Mouse (Mus musculus): Measurements from ENCODE around the gene Ctf1. TPM values are rescaled to one million over a fixed set of nuclear protein-coding genes. Genes with fewer than 3 reads are reported as not detected.
"Not testable (repeated sequence)": the region's sequence is repeated elsewhere in the genome, so short reads cannot be mapped to it uniquely, and the experiment has no call there.

Gene Ctf1
- polyA plus RNA-seq, 1 experiment from 2014 or later, result 21.4 TPM

- Histone ChIP-seq H3K4me3 (ENCODE audit: low read depth, low read length) (no peak overlapping the region), H3K4me2 (ENCODE audit: low read depth, severe bottlenecking) (no peak overlapping the region), H3K27ac (replicated peaks; ENCODE audit: low read depth, low read length) (no peak overlapping the region), H3K36me3 (ENCODE audit: control insufficient read depth, insufficient read depth, low read length) (no peaks in the 10 kb centered on the region), H3K27me3 (ENCODE audit: control insufficient read depth, insufficient read depth, low read length) (no peaks in the 10 kb centered on the region), H3K9ac (ENCODE audit: low read length) (no peak overlapping the region), H3K9me3 (ENCODE audit: control insufficient read depth, low read length) (no peaks in the 10 kb centered on the region), H3K4me1 (ENCODE audit: control insufficient read depth, insufficient read depth, low read length) (peaks cover 5% of the 10 kb centered on the region)
- 89% methylated on average over 7 of the region's 7 CpGs for WGBS
- DNase-seq (ENCODE audit: low spot score) (no peak), ATAC-seq (ENCODE audit: insufficient number of reproducible peaks, low FRiP score, low TSS enrichment, low read depth) (no peak)
Measured at GRCm38 (mm10) chr7:127688935-127689334, 23.6 kb upstream of the Ctf1 start.

GRCm38 (mm10) chr7:127689626-127690280, 22.8 kb upstream of the Ctf1 start:
- H3K9me3 ChIP-seq (ENCODE audit: control insufficient read depth, low read length), result no peaks in the 10 kb centered on the region
- no peak for ATAC-seq (ENCODE audit: insufficient number of reproducible peaks, low FRiP score, low TSS enrichment, low read depth)
- no peak overlapping the region for H3K4me2 ChIP-seq (ENCODE audit: low read depth, severe bottlenecking)
- no peaks in the 10 kb centered on the region; the same call in 1 of the 2 replicates for H3K36me3 ChIP-seq (ENCODE audit: control insufficient read depth, insufficient read depth, low read length)
- no peak overlapping the region for H3K4me3 ChIP-seq (ENCODE audit: low read depth, low read length)
- H3K9ac ChIP-seq (ENCODE audit: low read length), result no peak overlapping the region
- peaks cover 5% of the 10 kb centered on the region for H3K4me1 ChIP-seq (ENCODE audit: control insufficient read depth, insufficient read depth, low read length)
- WGBS, result 72% methylated on average over 9 of the region's 9 CpGs
- H3K27me3 ChIP-seq (ENCODE audit: control insufficient read depth, insufficient read depth, low read length), result no peaks in the 10 kb centered on the region
- no peak for DNase-seq (ENCODE audit: low spot score)
- H3K27ac ChIP-seq (replicated peaks; ENCODE audit: low read depth, low read length), result no peak overlapping the region

GRCm38 (mm10) chr7:127691221-127691989, 21.1 kb upstream of the Ctf1 start:
- DNase-seq (ENCODE audit: low spot score) (peak; percentile 74), ATAC-seq (ENCODE audit: insufficient number of reproducible peaks, low FRiP score, low TSS enrichment, low read depth) (peak; percentile 47; the same call in 1 of the 2 replicates)
- no peak overlapping the region for H3K4me3 ChIP-seq (ENCODE audit: low read depth, low read length)
- no peaks in the 10 kb centered on the region; the same call in 1 of the 2 replicates for H3K36me3 ChIP-seq (ENCODE audit: control insufficient read depth, insufficient read depth, low read length)
- H3K4me2 ChIP-seq (ENCODE audit: low read depth, severe bottlenecking), result peak overlapping the region; percentile 43
- 4% methylated on average over 15 of the region's 15 CpGs for whole genome bisulfite sequencing
- no peaks in the 10 kb centered on the region for H3K27me3 ChIP-seq (ENCODE audit: control insufficient read depth, insufficient read depth, low read length)
- no peaks in the 10 kb centered on the region for H3K9me3 ChIP-seq (ENCODE audit: control insufficient read depth, low read length)
- peak overlapping the region; percentile 34; the same call in 1 of the 2 replicates for H3K9ac ChIP-seq (ENCODE audit: low read length)
- peaks cover 5% of the 10 kb centered on the region for H3K4me1 ChIP-seq (ENCODE audit: control insufficient read depth, insufficient read depth, low read length)
- H3K27ac ChIP-seq (replicated peaks; ENCODE audit: low read depth, low read length), result peak overlapping the region; percentile 73

- DNase-seq (ENCODE audit: low spot score) (no peak), ATAC-seq (ENCODE audit: insufficient number of reproducible peaks, low FRiP score, low TSS enrichment, low read depth) (no peak)
- H3K4me3 ChIP-seq (ENCODE audit: low read depth, low read length), result no peak overlapping the region
- H3K27me3 ChIP-seq (ENCODE audit: control insufficient read depth, insufficient read depth, low read length), result no peaks in the 10 kb centered on the region
- no peak overlapping the region for H3K27ac ChIP-seq (replicated peaks; ENCODE audit: low read depth, low read length)
- H3K4me2 ChIP-seq (ENCODE audit: low read depth, severe bottlenecking), result no peak overlapping the region
- H3K4me1 ChIP-seq (ENCODE audit: control insufficient read depth, insufficient read depth, low read length), result peaks cover 5% of the 10 kb centered on the region
- no peaks in the 10 kb centered on the region; the same call in 1 of the 2 replicates for H3K36me3 ChIP-seq (ENCODE audit: control insufficient read depth, insufficient read depth, low read length)
- H3K9me3 ChIP-seq (ENCODE audit: control insufficient read depth, low read length), result no peaks in the 10 kb centered on the region
- WGBS, result 89% methylated on average over 8 of the region's 8 CpGs
- H3K9ac ChIP-seq (ENCODE audit: low read length), result no peak overlapping the region
Measured at GRCm38 (mm10) chr7:127693290-127693689, 19.2 kb upstream of the Ctf1 start.

GRCm38 (mm10) chr7:127693730-127694129, 18.8 kb upstream of the Ctf1 start:
- not testable (repeated sequence) for H3K4me2 ChIP-seq (ENCODE audit: low read depth, severe bottlenecking); H3K36me3 ChIP-seq (ENCODE audit: control insufficient read depth, insufficient read depth, low read length); ATAC-seq (ENCODE audit: insufficient number of reproducible peaks, low FRiP score, low TSS enrichment, low read depth); H3K27ac ChIP-seq (replicated peaks; ENCODE audit: low read depth, low read length); H3K4me3 ChIP-seq (ENCODE audit: low read depth, low read length); H3K9ac ChIP-seq (ENCODE audit: low read length); H3K4me1 ChIP-seq (ENCODE audit: control insufficient read depth, insufficient read depth, low read length); H3K9me3 ChIP-seq (ENCODE audit: control insufficient read depth, low read length); DNase-seq (ENCODE audit: low spot score); H3K27me3 ChIP-seq (ENCODE audit: control insufficient read depth, insufficient read depth, low read length)
- WGBS, result 95% methylated on average over 7 of the region's 7 CpGs

GRCm38 (mm10) chr7:127698986-127699385, 13.6 kb upstream of the Ctf1 start:
- Histone ChIP-seq H3K4me1 (ENCODE audit: control insufficient read depth, insufficient read depth, low read length) (no peaks in the 10 kb centered on the region), H3K9ac (ENCODE audit: low read length) (no peak overlapping the region), H3K27ac (replicated peaks; ENCODE audit: low read depth, low read length) (no peak overlapping the region), H3K4me3 (ENCODE audit: low read depth, low read length) (no peak overlapping the region), H3K9me3 (ENCODE audit: control insufficient read depth, low read length) (no peaks in the 10 kb centered on the region), H3K27me3 (ENCODE audit: control insufficient read depth, insufficient read depth, low read length) (no peaks in the 10 kb centered on the region), H3K36me3 (ENCODE audit: control insufficient read depth, insufficient read depth, low read length) (peaks cover 5% of the 10 kb centered on the region; the same call in 1 of the 2 replicates), H3K4me2 (ENCODE audit: low read depth, severe bottlenecking) (no peak overlapping the region)
- no peak for ATAC-seq (ENCODE audit: insufficient number of reproducible peaks, low FRiP score, low TSS enrichment, low read depth)
- 87% methylated on average over 6 of the region's 6 CpGs for WGBS
- DNase-seq (ENCODE audit: low spot score), result no peak

DNA sequence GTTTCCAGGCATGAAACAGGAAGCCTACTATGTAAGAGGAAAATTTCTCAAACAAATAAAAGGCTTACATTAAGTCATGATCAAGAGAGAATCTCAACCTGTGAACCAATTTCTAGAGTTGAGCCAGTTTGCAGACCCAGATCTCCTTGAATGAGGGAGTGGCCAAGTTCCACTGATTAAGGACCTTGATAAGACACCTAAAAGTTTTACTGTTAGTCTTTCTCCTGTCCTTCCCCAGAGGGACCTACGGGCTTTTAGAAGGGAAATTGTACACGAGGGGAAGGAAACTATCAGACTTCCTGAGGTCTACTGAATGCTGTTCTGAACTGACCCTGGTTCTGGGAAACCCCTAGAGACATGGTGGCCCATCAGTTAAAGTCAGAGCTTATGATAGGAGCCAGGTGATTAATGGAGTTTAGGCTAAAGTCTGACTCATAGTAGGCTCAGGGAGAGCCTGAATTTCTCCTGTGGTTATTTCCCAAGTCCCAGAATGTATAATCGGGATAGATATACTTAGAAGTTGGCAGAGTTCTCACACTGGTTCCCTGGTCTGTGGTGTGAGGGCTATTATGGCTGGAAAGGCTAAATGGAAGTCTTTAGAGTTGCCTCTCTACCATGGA, 11.7 kb upstream of the Ctf1 start:
- H3K4me1 ChIP-seq (ENCODE audit: control insufficient read depth, insufficient read depth, low read length), result no peaks in the 10 kb centered on the region
- DNase-seq (ENCODE audit: low spot score) (no peak), ATAC-seq (ENCODE audit: insufficient number of reproducible peaks, low FRiP score, low TSS enrichment, low read depth) (no peak)
- no peak overlapping the region for H3K9ac ChIP-seq (ENCODE audit: low read length)
- 88% methylated on average over 3 of the region's 3 CpGs for WGBS
- peaks cover 11% of the 10 kb centered on the region for H3K36me3 ChIP-seq (ENCODE audit: control insufficient read depth, insufficient read depth, low read length)
- no peak overlapping the region for H3K4me3 ChIP-seq (ENCODE audit: low read depth, low read length)
- H3K27me3 ChIP-seq (ENCODE audit: control insufficient read depth, insufficient read depth, low read length), result no peaks in the 10 kb centered on the region
- no peak overlapping the region for H3K4me2 ChIP-seq (ENCODE audit: low read depth, severe bottlenecking)
- H3K27ac ChIP-seq (replicated peaks; ENCODE audit: low read depth, low read length), result no peak overlapping the region
- H3K9me3 ChIP-seq (ENCODE audit: control insufficient read depth, low read length), result no peaks in the 10 kb centered on the region

GRCm38 (mm10) chr7:127703561-127704178, 8.9 kb upstream of the Ctf1 start:
- Histone ChIP-seq H3K36me3 (ENCODE audit: control insufficient read depth, insufficient read depth, low read length) (peaks cover 15% of the 10 kb centered on the region), H3K4me1 (ENCODE audit: control insufficient read depth, insufficient read depth, low read length) (peaks cover 8% of the 10 kb centered on the region; the same call in 1 of the 2 replicates), H3K27me3 (ENCODE audit: control insufficient read depth, insufficient read depth, low read length) (no peaks in the 10 kb centered on the region), H3K9ac (ENCODE audit: low read length) (no peak overlapping the region), H3K4me3 (ENCODE audit: low read depth, low read length) (no peak overlapping the region), H3K9me3 (ENCODE audit: control insufficient read depth, low read length) (no peaks in the 10 kb centered on the region), H3K4me2 (ENCODE audit: low read depth, severe bottlenecking) (no peak overlapping the region), H3K27ac (replicated peaks; ENCODE audit: low read depth, low read length) (no peak overlapping the region)
- no peak for ATAC-seq (ENCODE audit: insufficient number of reproducible peaks, low FRiP score, low TSS enrichment, low read depth)
- WGBS, result 94% methylated on average over 8 of the region's 8 CpGs
- DNase-seq (ENCODE audit: low spot score), result no peak
